Mouse (Mus musculus): ENCODE results near the gene Msrb1. TPM values are rescaled to one million over a fixed set of nuclear protein-coding genes. Genes with fewer than 3 reads are reported as not detected.

The Msrb1 gene
- polyA plus RNA-seq, 1 experiment from 2014 or later, result 48.6 TPM

DNA sequence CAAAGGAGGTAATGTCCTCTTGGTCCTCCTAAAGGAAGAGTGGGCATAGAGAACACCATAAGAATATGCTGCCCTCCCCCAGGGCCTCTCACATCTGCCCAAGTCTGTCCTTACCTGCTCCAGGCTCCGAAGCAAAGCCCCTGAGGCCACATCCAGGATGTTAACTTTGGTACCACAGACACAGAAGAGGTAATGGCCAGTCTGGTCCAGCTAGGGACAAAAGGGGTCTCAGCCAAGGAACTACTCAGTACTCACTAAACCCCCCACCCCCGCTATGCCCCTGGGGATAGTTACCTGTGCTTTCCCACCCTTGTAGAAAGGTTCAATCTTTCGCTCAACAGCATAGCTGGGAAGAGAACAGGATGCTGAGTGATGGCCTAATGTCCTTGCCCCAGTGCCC, 30.6 kb upstream of the Msrb1 start:
- no peak for ATAC-seq (replicated peaks; ENCODE audit: low FRiP score, low read depth)
- no peak for DNase-seq (ENCODE audit: low spot score)
- Histone ChIP-seq H3K4me3 (replicated peaks; ENCODE audit: low read depth, low read length) (no peak overlapping the region), H3K4me1 (replicated peaks; ENCODE audit: insufficient read depth, low read length) (no peaks in the 10 kb centered on the region), H3K27ac (no peak overlapping the region), H3K4me2 (ENCODE audit: low read length) (no peak overlapping the region), H3K36me3 (ENCODE audit: insufficient read depth, low read length) (peaks cover 21% of the 10 kb centered on the region), H3K9ac (ENCODE audit: low read depth, low read length) (no peak overlapping the region), H3K9me3 (replicated peaks; ENCODE audit: low read length) (no peaks in the 10 kb centered on the region), H3K27me3 (ENCODE audit: insufficient read depth, low read length) (no peaks in the 10 kb centered on the region)
- TF ChIP-seq CTCF (IDR thresholded peaks at IDR 0.05; ENCODE audit: low read depth), result no peak
- 92% methylated on average over 3 of the region's 3 CpGs for WGBS

DNA sequence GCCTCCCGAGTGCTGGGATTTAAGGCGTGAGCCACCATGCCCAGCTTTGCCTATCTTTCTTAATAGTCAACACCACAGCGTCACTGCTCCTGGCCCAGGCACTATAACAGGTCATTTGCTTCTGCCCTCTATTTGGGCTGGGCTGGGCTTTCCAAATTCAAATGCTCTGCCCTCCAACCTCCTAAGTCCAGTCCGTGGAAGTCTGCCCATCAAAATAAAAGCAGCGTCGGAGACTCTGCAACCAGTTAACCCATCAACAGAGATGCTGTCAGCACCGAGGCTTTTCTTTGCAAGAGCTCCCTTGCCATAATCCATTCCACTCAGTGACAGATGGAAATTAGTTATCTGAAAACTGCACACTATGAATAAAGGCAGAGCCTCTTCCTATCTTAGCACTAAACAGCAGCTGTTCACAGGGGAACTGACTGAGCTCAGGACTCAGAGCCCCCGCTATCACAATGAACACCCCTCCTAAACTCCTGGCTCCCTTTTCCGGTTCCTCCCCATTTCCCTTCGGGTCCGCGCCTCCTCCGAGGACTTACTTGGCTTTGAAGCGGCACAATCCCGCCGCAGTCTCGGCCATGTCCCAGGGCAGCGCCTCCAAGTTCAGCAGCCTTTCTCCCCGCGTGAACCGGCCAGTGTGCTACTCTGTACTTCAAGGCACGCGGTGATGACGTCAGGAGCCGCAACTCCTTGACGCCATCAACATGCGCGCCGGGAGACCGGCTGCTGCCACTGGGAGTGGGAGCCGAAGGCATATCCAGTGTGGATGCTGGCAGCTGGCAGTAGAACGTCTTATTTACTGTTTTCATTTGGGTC, 29.3 kb upstream of the Msrb1 start, which contains the start of gene Tbl3:
Gene Tbl3, minus strand, starts transcription at position 679 of the 819 bp plus-strand sequence.
- H3K27me3 ChIP-seq (ENCODE audit: insufficient read depth, low read length), result no peaks in the 10 kb centered on the region
- H3K36me3 ChIP-seq (ENCODE audit: insufficient read depth, low read length), result peaks cover 10% of the 10 kb centered on the region; the same call in 1 of the 2 replicates
- ATAC-seq (replicated peaks; ENCODE audit: low FRiP score, low read depth) (peak; percentile 79), DNase-seq (ENCODE audit: low spot score) (peak; percentile 93)
- TF ChIP-seq CTCF (IDR thresholded peaks at IDR 0.05; ENCODE audit: low read depth), result no peak
- H3K9me3 ChIP-seq (replicated peaks; ENCODE audit: low read length), result no peaks in the 10 kb centered on the region
- H3K4me3 ChIP-seq (replicated peaks; ENCODE audit: low read depth, low read length), result peak within 1 kb of the TSS; percentile 77
- 2% methylated on average over 32 of the region's 32 CpGs for WGBS
- peak within 1 kb of the TSS; percentile 69 for H3K9ac ChIP-seq (ENCODE audit: low read depth, low read length)
- peak within 1 kb of the TSS; percentile 76 for H3K4me2 ChIP-seq (ENCODE audit: low read length)
- H3K27ac ChIP-seq, result peak within 1 kb of the TSS; percentile 80
- no peaks in the 10 kb centered on the region for H3K4me1 ChIP-seq (replicated peaks; ENCODE audit: insufficient read depth, low read length)

DNA sequence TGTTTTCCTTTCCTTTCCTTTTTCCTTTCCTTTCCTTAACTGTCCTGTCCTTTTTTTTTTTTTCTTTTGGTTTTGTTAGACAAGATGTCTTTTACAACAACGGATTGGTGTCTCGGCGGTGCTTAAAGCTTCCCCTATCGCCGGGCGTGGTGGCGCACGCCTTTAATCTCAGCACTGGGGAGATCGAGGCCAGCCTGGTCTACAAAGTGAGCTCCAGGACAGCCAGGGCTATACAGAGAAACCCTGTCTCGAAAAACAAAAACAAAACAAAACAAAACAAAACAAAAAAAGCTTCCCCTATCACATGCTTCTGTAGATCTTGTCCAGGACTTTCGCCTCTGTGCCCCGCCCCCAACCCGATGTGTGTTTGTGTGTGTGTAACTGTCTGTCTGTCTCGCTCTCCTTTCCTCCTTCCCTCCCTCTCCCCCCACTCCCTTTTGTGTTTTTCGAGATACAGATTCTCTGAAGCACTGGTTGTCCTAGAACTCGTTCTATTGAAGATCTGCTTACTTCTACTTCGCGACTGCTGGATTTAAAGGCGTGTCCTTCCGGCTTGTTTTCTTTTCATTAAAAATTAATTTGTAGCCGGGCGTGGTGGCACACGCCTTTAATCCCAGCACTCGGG, 28.5 kb upstream of the Msrb1 start:
- TF ChIP-seq CTCF (IDR thresholded peaks at IDR 0.05; ENCODE audit: low read depth), result no peak
- H3K4me1 ChIP-seq (replicated peaks; ENCODE audit: insufficient read depth, low read length), result no peaks in the 10 kb centered on the region
- ATAC-seq (replicated peaks; ENCODE audit: low FRiP score, low read depth) (no peak), DNase-seq (ENCODE audit: low spot score) (no peak)
- H3K9me3 ChIP-seq (replicated peaks; ENCODE audit: low read length), result no peaks in the 10 kb centered on the region
- peak overlapping the region; percentile 69; the same call in 1 of the 2 replicates for H3K9ac ChIP-seq (ENCODE audit: low read depth, low read length)
- H3K27me3 ChIP-seq (ENCODE audit: insufficient read depth, low read length), result no peaks in the 10 kb centered on the region
- H3K27ac ChIP-seq, result peak overlapping the region; percentile 80
- peak overlapping the region; percentile 77 for H3K4me3 ChIP-seq (replicated peaks; ENCODE audit: low read depth, low read length)
- H3K36me3 ChIP-seq (ENCODE audit: insufficient read depth, low read length), result peaks cover 10% of the 10 kb centered on the region; the same call in 1 of the 2 replicates
- peak overlapping the region; percentile 76 for H3K4me2 ChIP-seq (ENCODE audit: low read length)
- 4% methylated on average over 24 of the region's 24 CpGs for WGBS

DNA sequence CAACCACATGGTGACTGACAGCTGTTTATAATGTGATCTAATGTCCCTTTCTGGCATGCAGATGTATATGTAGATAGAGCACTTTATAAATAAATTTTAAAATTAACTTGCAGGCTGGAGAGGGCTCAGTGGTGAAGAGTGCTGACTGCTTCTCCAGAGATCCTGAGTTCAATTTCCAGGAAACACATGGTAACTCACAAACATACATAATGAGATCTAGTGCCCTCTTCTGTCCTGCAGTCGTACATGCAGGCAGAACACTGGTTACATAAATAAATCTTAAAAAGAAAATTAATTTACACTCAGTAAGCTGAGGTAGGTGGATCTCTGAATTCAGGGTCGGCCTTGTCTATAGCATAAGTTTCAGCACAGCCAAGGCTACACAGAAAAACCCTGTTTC, 27.8 kb upstream of the Msrb1 start:
- Histone ChIP-seq H3K36me3 (ENCODE audit: insufficient read depth, low read length) (peaks cover 10% of the 10 kb centered on the region; the same call in 1 of the 2 replicates), H3K4me3 (replicated peaks; ENCODE audit: low read depth, low read length) (no peak overlapping the region), H3K9me3 (replicated peaks; ENCODE audit: low read length) (no peaks in the 10 kb centered on the region), H3K4me1 (replicated peaks; ENCODE audit: insufficient read depth, low read length) (no peaks in the 10 kb centered on the region), H3K27ac (no peak overlapping the region), H3K4me2 (ENCODE audit: low read length) (no peak overlapping the region), H3K9ac (ENCODE audit: low read depth, low read length) (no peak overlapping the region), H3K27me3 (ENCODE audit: insufficient read depth, low read length) (no peaks in the 10 kb centered on the region)
- ATAC-seq (replicated peaks; ENCODE audit: low FRiP score, low read depth) (no peak), DNase-seq (ENCODE audit: low spot score) (peak; percentile 80)
- peak; percentile 66 for TF ChIP-seq CTCF (IDR thresholded peaks at IDR 0.05; ENCODE audit: low read depth)
- 25% methylated on average over 2 of the region's 2 CpGs for WGBS

DNA sequence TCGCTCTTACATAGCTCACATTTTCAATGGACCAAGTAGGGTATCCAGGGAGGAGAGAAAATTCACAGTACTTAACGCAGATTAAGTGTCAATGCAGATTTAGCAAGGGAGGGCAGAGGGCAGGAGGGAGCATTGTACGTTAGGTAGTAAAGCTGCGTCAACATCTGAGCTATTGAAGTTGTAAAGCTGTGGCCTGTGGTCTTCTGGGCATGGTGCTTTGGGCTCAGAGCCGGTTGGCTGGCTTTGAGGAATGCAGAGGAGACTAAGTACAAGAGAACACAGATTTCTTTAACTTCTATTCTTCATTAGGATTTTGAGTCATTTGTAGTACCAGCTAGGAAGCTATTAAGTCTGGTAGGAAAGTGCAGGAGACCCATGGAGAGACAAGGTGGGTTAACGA, 20.9 kb upstream of the Msrb1 start:
- no peak for TF ChIP-seq CTCF (IDR thresholded peaks at IDR 0.05; ENCODE audit: low read depth)
- DNase-seq (ENCODE audit: low spot score) (peak; percentile 57), ATAC-seq (replicated peaks; ENCODE audit: low FRiP score, low read depth) (no peak)
- no peaks in the 10 kb centered on the region for H3K27me3 ChIP-seq (ENCODE audit: insufficient read depth, low read length)
- 0 out of 2 replicates have a peak, but pooled peaks cover 6% of the 10 kb centered on the region for H3K36me3 ChIP-seq (ENCODE audit: insufficient read depth, low read length)
- H3K4me1 ChIP-seq (replicated peaks; ENCODE audit: insufficient read depth, low read length), result no peaks in the 10 kb centered on the region
- no peak overlapping the region for H3K4me3 ChIP-seq (replicated peaks; ENCODE audit: low read depth, low read length)
- 43% methylated on average over 6 of the region's 6 CpGs for WGBS
- H3K9ac ChIP-seq (ENCODE audit: low read depth, low read length), result no peak overlapping the region
- H3K4me2 ChIP-seq (ENCODE audit: low read length), result no peak overlapping the region
- H3K9me3 ChIP-seq (replicated peaks; ENCODE audit: low read length), result no peaks in the 10 kb centered on the region
- H3K27ac ChIP-seq, result peak overlapping the region; percentile 65

DNA sequence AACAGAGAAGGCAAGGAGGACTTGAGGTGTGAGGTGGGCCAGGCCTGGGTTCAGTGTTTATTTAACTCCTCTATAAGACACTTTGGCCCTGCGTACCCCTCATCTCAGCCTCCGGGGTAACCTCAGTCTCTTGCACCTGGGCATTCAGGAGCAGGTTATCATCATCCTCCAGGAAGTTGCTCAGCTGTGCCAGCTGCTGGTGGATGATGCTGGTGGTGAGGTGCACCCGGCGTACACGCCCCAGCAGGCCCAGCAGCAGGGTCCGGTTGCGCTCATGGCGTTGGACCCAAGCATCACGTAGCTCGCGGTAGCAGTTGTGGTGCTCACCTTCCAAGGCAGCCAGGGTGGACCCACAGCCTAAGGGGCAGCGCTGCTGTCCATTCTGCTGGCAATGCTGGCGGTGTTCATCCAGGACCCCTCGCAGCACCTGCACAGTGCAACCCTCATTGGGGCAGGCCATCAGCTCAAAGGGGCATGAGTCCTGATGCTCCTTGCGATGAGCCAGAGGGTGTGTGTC, 20.2 kb upstream of the Msrb1 start:
- H3K27me3 ChIP-seq (ENCODE audit: insufficient read depth, low read length), result no peaks in the 10 kb centered on the region
- 93% methylated on average over 15 of the region's 15 CpGs for WGBS
- DNase-seq (ENCODE audit: low spot score) (no peak), ATAC-seq (replicated peaks; ENCODE audit: low FRiP score, low read depth) (no peak)
- H3K9ac ChIP-seq (ENCODE audit: low read depth, low read length), result no peak overlapping the region
- 0 out of 2 replicates have a peak, but pooled peaks cover 7% of the 10 kb centered on the region for H3K36me3 ChIP-seq (ENCODE audit: insufficient read depth, low read length)
- H3K9me3 ChIP-seq (replicated peaks; ENCODE audit: low read length), result no peaks in the 10 kb centered on the region
- no peak overlapping the region for H3K4me3 ChIP-seq (replicated peaks; ENCODE audit: low read depth, low read length)
- H3K4me1 ChIP-seq (replicated peaks; ENCODE audit: insufficient read depth, low read length), result peaks cover under 1% of the 10 kb centered on the region
- no peak for TF ChIP-seq CTCF (IDR thresholded peaks at IDR 0.05; ENCODE audit: low read depth)
- H3K27ac ChIP-seq, result peak overlapping the region; percentile 65; the same call in 1 of the 2 replicates
- no peak overlapping the region for H3K4me2 ChIP-seq (ENCODE audit: low read length)

All from kidney, postnatal 0 days (tissue).